10 mouse cellular contexts compared by ENCODE assay signal in genomic region chr10:83080930-83081329, GRCm38 (mm10).
DNase-seq lines count a peak whose midpoint lies in the region; ATAC-seq lines count a peak whose summit lies in the region.
"Had no signal": no experiment of that assay in that cellular context is flagged by ENCODE, and none has a peak within 500 bp of the region (broad histone marks: within the 10 kb centered on the region; RNA-seq: fewer than 3 reads in every experiment).

No protein-coding gene starts in this region.

- peak overlapping the region; percentile 48 for H3K27ac ChIP-seq in liver, embryonic 15.5 days (replicated peaks)

- peaks cover 63% of the 10 kb centered on the region for H3K4me1 ChIP-seq in liver, embryonic 15.5 days (replicated peaks)

- no peak for DNase-seq in frontal cortex, postnatal 36 days (ENCODE audit: low spot score in 2 of 2)
- DNase-seq in right cerebral cortex, adult 18-20 months, result peak; percentile 14
- no peak for DNase-seq in right cerebral cortex, postnatal 25 days
- DNase-seq in thymus, postnatal 25 days, result peak; percentile 45
- DNase-seq in c-Kit-positive CD71-positive TER-119-positive erythroid progenitor cells, embryonic 14.5 days (ENCODE audit: low spot score), result no peak
- DNase-seq in lung, postnatal 4 days, result no peak
- DNase-seq: cerebellum, postnatal 36 days; kidney, postnatal 25 days had no signal

- no peak overlapping the region for H3K4me2 ChIP-seq in liver, embryonic 15.5 days

- H3K9ac ChIP-seq in liver, embryonic 15.5 days, result no peak overlapping the region

- WGBS in liver, embryonic 15.5 days (ENCODE audit: insufficient replicate concordance), result 72% methylated on average over 10 of the region's 10 CpGs

- ATAC-seq in frontal cortex, adult (ENCODE audit: low TSS enrichment), result peak; percentile 35; the same call in 1 of the 2 replicates
- no peak for ATAC-seq in liver, embryonic 15.5 days (ENCODE audit: insufficient read depth)

- no peaks in the 10 kb centered on the region for H3K36me3 ChIP-seq in liver, embryonic 15.5 days (replicated peaks)

- H3K4me3 ChIP-seq in liver, embryonic 15.5 days (replicated peaks), result no peak overlapping the region

- no peaks in the 10 kb centered on the region for H3K27me3 ChIP-seq in liver, embryonic 15.5 days

- no peaks in the 10 kb centered on the region for H3K9me3 ChIP-seq in liver, embryonic 15.5 days (replicated peaks)

Comparison
In these comparisons a context has a peak if more than half of its experiments do, and no peak if none do; other contexts are left out.
1. DNase-seq: peak in right cerebral cortex, adult 18-20 months (single experiment) and thymus, postnatal 25 days (single experiment); none in frontal cortex, postnatal 36 days (0 of 2), right cerebral cortex, postnatal 25 days (single experiment), c-Kit-positive CD71-positive TER-119-positive erythroid progenitor cells, embryonic 14.5 days (single experiment) and lung, postnatal 4 days (0 of 2).